Mouse (Mus musculus) brain, embryonic 14.5 days (tissue): ENCODE measurements around the gene Ell.

Experiments
- CTCF ChIP-seq: fragments of 200-500 bp; IDR thresholded peaks from 2 replicates; pipeline ENCODE4 v1.5.1; 2012; ENCODE audit warnings: inconsistent platforms, mild to moderate bottlenecking, moderate library complexity, borderline replicate concordance; ENCODE audit not compliant: insufficient read depth, insufficient read length; ENCODE audit errors: extremely low read depth
- POLR2A ChIP-seq: fragments of 200-500 bp; IDR thresholded peaks from 2 replicates; pipeline ENCODE4 v1.6.1; 2012; ENCODE audit warnings: mild to moderate bottlenecking, inconsistent platforms, borderline replicate concordance; ENCODE audit not compliant: poor library complexity, insufficient read depth, insufficient read length, severe bottlenecking; ENCODE audit errors: extremely low read depth

GRCm38 (mm10) chr8:70614469-70614868, 75.2 kb downstream of the Ell start:
- TF ChIP-seq POLR2A (no peak), CTCF (no peak)
